Mouse (Mus musculus) MEL (cell line): ENCODE results near the gene Zfand3. TPM values are rescaled to one million over a fixed set of nuclear protein-coding genes. Genes with fewer than 3 reads are reported as not detected.

Source experiments
- DNase-seq: peaks from one replicate; pipeline ENCODE4 v3.0.0; 2011; ENCODE audit warnings: low read depth, low spot score
- H3K27ac ChIP-seq: 2 replicates; pipeline ENCODE4 v1.5.1; 2012; ENCODE audit warnings: low read depth, mild to moderate bottlenecking, control low read depth, low read length, moderate library complexity; ENCODE audit not compliant: control insufficient read depth
- H3K27me3 ChIP-seq, 2 experiments: fragments of 150-350 bp in 1 of 2; sonication (generic) in 1 of 2; 2 replicates each; pipeline ENCODE4 v1.6.1; 2012; ENCODE audit warnings: low read length in 2 of 2, mild to moderate bottlenecking in 2 of 2, improper control_type of control experiment in 1 of 2, moderate library complexity in 1 of 2; ENCODE audit not compliant: insufficient read depth in 2 of 2, control insufficient read depth in 1 of 2
- H3K36me3 ChIP-seq, 2 experiments: 2 replicates each; pipeline ENCODE4 v1.6.1; 2012 to 2014; ENCODE audit warnings: low read length in 2 of 2, improper control_type of control experiment in 1 of 2, inconsistent platforms in 1 of 2, mild to moderate bottlenecking in 1 of 2; ENCODE audit not compliant: insufficient read depth in 2 of 2, control insufficient read depth in 1 of 2
- H3K4me1 ChIP-seq, 2 experiments: fragments of 150-350 bp in 1 of 2; sonication (generic) in 1 of 2; 2 replicates each; pipeline ENCODE4 v1.6.1; 2012; ENCODE audit warnings: low read length in 2 of 2, improper control_type of control experiment in 1 of 2, mild to moderate bottlenecking in 1 of 2; ENCODE audit not compliant: insufficient read depth in 2 of 2, control insufficient read depth in 1 of 2
- H3K4me3 ChIP-seq, 2 experiments: fragments of 150-350 bp in 1 of 2; sonication (generic) in 1 of 2; 2 replicates each; pipeline ENCODE4 v1.5.1; 2012; ENCODE audit warnings: low read depth in 2 of 2, low read length in 2 of 2, mild to moderate bottlenecking in 2 of 2, moderate library complexity in 2 of 2, control low read depth in 1 of 2, improper control_type of control experiment in 1 of 2; ENCODE audit not compliant: control insufficient read depth in 1 of 2, insufficient read depth in 1 of 2
- H3K79me2 ChIP-seq: 2 replicates; pipeline ENCODE4 v1.6.1; 2012; ENCODE audit warnings: mild to moderate bottlenecking, low read length, moderate library complexity; ENCODE audit not compliant: control insufficient read depth, poor library complexity, insufficient read depth
- H3K9ac ChIP-seq: 2 replicates; pipeline ENCODE4 v1.6.1; 2012; ENCODE audit warnings: low read depth, mild to moderate bottlenecking, control low read depth, low read length, moderate library complexity; ENCODE audit not compliant: control insufficient read depth, poor library complexity, severe bottlenecking
- H3K9me3 ChIP-seq: fragments of 150-350 bp; sonication (generic); replicated peaks from 2 replicates; pipeline ENCODE4 v1.6.1; 2012; ENCODE audit warnings: mild to moderate bottlenecking, low read length, improper control_type of control experiment, moderate library complexity; ENCODE audit not compliant: insufficient read depth
- BHLHE40 ChIP-seq: IDR thresholded peaks from 2 replicates; pipeline ENCODE4 v1.6.1; 2012; ENCODE audit warnings: low read depth, mild to moderate bottlenecking, inconsistent platforms, low read length, improper control_type of control experiment, borderline replicate concordance
- CHD1 ChIP-seq: IDR thresholded peaks from 2 replicates; pipeline ENCODE4 v1.6.1; 2012; ENCODE audit warnings: low read depth, mild to moderate bottlenecking, inconsistent platforms, low read length, improper control_type of control experiment
- CTCF ChIP-seq, 3 experiments: IDR thresholded peaks in 2 of 3; conservative IDR thresholded peaks in 1 of 3; 2 replicates each; pipeline ENCODE4 v1.5.1; 2011 to 2012; ENCODE audit warnings: low read length in 3 of 3, low read depth in 2 of 3, mild to moderate bottlenecking in 2 of 3, improper control_type of control experiment in 1 of 3, inconsistent platforms in 1 of 3, mixed read lengths in 1 of 3, moderate library complexity in 1 of 3; ENCODE audit not compliant: control insufficient read depth in 1 of 3, insufficient read depth in 1 of 3, poor library complexity in 1 of 3, severe bottlenecking in 1 of 3
- GABPA ChIP-seq: IDR thresholded peaks from 2 replicates; pipeline ENCODE4 v1.6.1; 2012; ENCODE audit warnings: low read depth, mild to moderate bottlenecking, inconsistent platforms, low read length, improper control_type of control experiment, moderate library complexity
- GATA1 ChIP-seq: IDR thresholded peaks from 2 replicates; pipeline ENCODE4 v1.6.1; 2011; ENCODE audit warnings: low read depth, low read length, improper control_type of control experiment
- HCFC1 ChIP-seq: IDR thresholded peaks from 2 replicates; pipeline ENCODE4 v1.6.1; 2012; ENCODE audit warnings: low read depth, mild to moderate bottlenecking, inconsistent platforms, low read length, improper control_type of control experiment, moderate library complexity
- MAFK ChIP-seq: IDR thresholded peaks from 2 replicates; pipeline ENCODE4 v1.6.1; 2011; ENCODE audit warnings: low read depth, mild to moderate bottlenecking, low read length, improper control_type of control experiment, borderline replicate concordance
- MEF2A ChIP-seq: IDR thresholded peaks from 2 replicates; pipeline ENCODE4 v1.6.1; 2014; ENCODE audit warnings: low read depth, mild to moderate bottlenecking, inconsistent platforms, low read length, improper control_type of control experiment; ENCODE audit not compliant: poor library complexity, insufficient replicate concordance, severe bottlenecking; ENCODE audit errors: extremely low read depth
- MXI1 ChIP-seq: IDR thresholded peaks from 2 replicates; pipeline ENCODE4 v1.6.1; 2011; ENCODE audit warnings: mild to moderate bottlenecking, low read depth, low read length, improper control_type of control experiment
- MYB ChIP-seq: IDR thresholded peaks from 2 replicates; pipeline ENCODE4 v1.6.1; 2011; ENCODE audit warnings: mild to moderate bottlenecking, low read depth, low read length, improper control_type of control experiment
- MYC ChIP-seq: IDR thresholded peaks from 2 replicates; pipeline ENCODE4 v1.6.1; 2011; ENCODE audit warnings: low read depth, mild to moderate bottlenecking, low read length, improper control_type of control experiment, moderate library complexity
- NELFE ChIP-seq: IDR thresholded peaks from 2 replicates; pipeline ENCODE4 v1.6.1; 2011; ENCODE audit warnings: low read depth, low read length, improper control_type of control experiment
- NRF1 ChIP-seq: IDR thresholded peaks from 2 replicates; pipeline ENCODE4 v1.6.1; 2014; ENCODE audit warnings: low read depth, mild to moderate bottlenecking, inconsistent platforms, low read length, improper control_type of control experiment, moderate library complexity; ENCODE audit not compliant: poor library complexity, insufficient read depth, severe bottlenecking
- RAD21 ChIP-seq: IDR thresholded peaks from 2 replicates; pipeline ENCODE4 v1.6.1; 2011; ENCODE audit warnings: mild to moderate bottlenecking, low read depth, low read length, improper control_type of control experiment
- SMC3 ChIP-seq: IDR thresholded peaks from 2 replicates; pipeline ENCODE4 v1.6.1; 2011; ENCODE audit warnings: low read depth, low read length, improper control_type of control experiment
- TAL1 ChIP-seq: IDR thresholded peaks from 2 replicates; pipeline ENCODE4 v1.6.1; 2012; ENCODE audit warnings: mild to moderate bottlenecking, inconsistent platforms, low read length, moderate library complexity, mixed read lengths
- UBTF ChIP-seq: IDR thresholded peaks from 2 replicates; pipeline ENCODE4 v1.6.1; 2012; ENCODE audit warnings: low read depth, mild to moderate bottlenecking, inconsistent platforms, low read length, improper control_type of control experiment, moderate library complexity, borderline replicate concordance; ENCODE audit not compliant: insufficient read depth
- USF2 ChIP-seq, 2 experiments: IDR thresholded peaks; 2 replicates each; pipeline ENCODE4 v1.6.1; 2011 to 2012; ENCODE audit warnings: improper control_type of control experiment in 2 of 2, low read length in 2 of 2, borderline replicate concordance in 1 of 2, inconsistent platforms in 1 of 2, low read depth in 1 of 2, mild to moderate bottlenecking in 1 of 2; ENCODE audit not compliant: insufficient read depth in 1 of 2
- ZKSCAN1 ChIP-seq: IDR thresholded peaks from 2 replicates; pipeline ENCODE4 v1.6.1; 2012; ENCODE audit warnings: low read depth, mild to moderate bottlenecking, inconsistent platforms, low read length, improper control_type of control experiment, moderate library complexity
- ZMIZ1 ChIP-seq: IDR thresholded peaks from 2 replicates; pipeline ENCODE4 v1.6.1; 2012; ENCODE audit warnings: low read depth, mild to moderate bottlenecking, inconsistent platforms, low read length, improper control_type of control experiment, moderate library complexity
- ZNF384 ChIP-seq: IDR thresholded peaks from 2 replicates; pipeline ENCODE4 v1.6.1; 2012; ENCODE audit warnings: low read depth, mild to moderate bottlenecking, inconsistent platforms, low read length, improper control_type of control experiment
- polyA plus RNA-seq, 2 experiments: library from polyadenylated mRNA; stranded (reverse) in 1 of 2; unstranded in 1 of 2; fragments of >175 nt in 1 of 2; fragments of >200 nt in 1 of 2; gene quantifications; 2 replicates each; pipeline versions ENCODE4 v1.2.1 to v1.2.4; 2012; ENCODE audit warnings: low replicate concordance in 2 of 2, low read depth in 1 of 2; ENCODE audit not compliant: insufficient read length in 2 of 2, insufficient read depth in 1 of 2, missing spikeins in 1 of 2
- total RNA-seq: library from RNA; depleted of rRNA; stranded (reverse); fragments of 300-350 nt; gene quantifications from 2 replicates; pipeline ENCODE4 v1.2.3, GENCODE M21; 2012

Gene Zfand3
- total and polyA plus RNA-seq, 3 experiments, result 28.3 to 48.8 TPM; not detected in 1

DNA sequence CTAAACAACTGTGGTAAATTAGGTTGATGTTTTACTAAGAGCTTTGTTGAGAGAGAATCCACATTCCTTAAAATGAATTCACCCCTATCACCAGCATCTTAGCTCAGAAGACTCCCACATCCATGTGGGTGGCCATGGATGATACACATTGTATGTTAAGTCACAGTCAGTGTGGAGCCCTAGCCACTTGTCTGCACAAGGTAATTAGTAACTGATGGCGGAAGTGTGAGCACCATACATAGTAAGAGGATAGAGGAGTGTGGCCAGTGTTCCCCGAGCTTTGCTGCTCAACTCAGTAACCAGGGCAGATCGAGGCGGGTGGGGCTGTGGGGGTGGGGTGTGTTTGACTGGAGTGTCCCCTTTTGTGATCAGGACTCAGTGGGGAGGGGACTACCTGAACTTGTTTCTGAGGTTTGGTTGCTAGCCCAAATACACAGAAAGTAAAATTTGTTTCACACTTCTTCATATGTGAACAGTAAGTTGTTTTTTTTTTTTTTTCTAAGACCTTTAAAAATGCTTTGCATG lies 99.2 kb downstream of the Zfand3 start:
- peak; percentile 16 for DNase-seq
- H3K79me2 ChIP-seq, result peaks cover 4% of the 10 kb centered on the region
- H3K27ac ChIP-seq, result peak overlapping the region; percentile 49
- no peak for TF ChIP-seq UBTF
- TF ChIP-seq MYB, result no peak
- TF ChIP-seq CHD1, result no peak
- TF ChIP-seq RAD21, result no peak
- no peak for TF ChIP-seq GATA1
- no peak for TF ChIP-seq GABPA
- no peak for TF ChIP-seq MYC
- no peak for TF ChIP-seq TAL1
- no peak for TF ChIP-seq NRF1
- TF ChIP-seq ZNF384, result no peak; the same call in 1 of the 2 replicates
- TF ChIP-seq MXI1, result no peak
- no peak for TF ChIP-seq NELFE
- TF ChIP-seq USF2 (IDR thresholded peaks at IDR 0.05; ENCODE audit: borderline replicate concordance in 1 of 2, insufficient read depth in 1 of 2, low read depth in 1 of 2, low read length in 2 of 2), result no peak
- TF ChIP-seq HCFC1, result no peak
- TF ChIP-seq CTCF (IDR thresholded peaks at IDR 0.05 in 2 of 3, conservative IDR thresholded peaks at IDR 0.05 in 1 of 3; ENCODE audit: control insufficient read depth in 1 of 3, insufficient read depth in 1 of 3, low read depth in 2 of 3, low read length in 3 of 3, poor library complexity in 1 of 3, severe bottlenecking in 1 of 3), result no peak
- no peak for TF ChIP-seq ZKSCAN1
- TF ChIP-seq BHLHE40, result no peak
- TF ChIP-seq ZMIZ1, result no peak
- TF ChIP-seq MAFK, result no peak
- TF ChIP-seq, all 39 proteins: peak for 0
- Histone ChIP-seq H3K4me1 (peaks cover 19 to 25% of the 10 kb centered on the region in 2 experiments), H3K9ac (no peak overlapping the region), H3K9me3 (no peaks in the 10 kb centered on the region), H3K36me3 (peaks cover 2 to 36% of the 10 kb centered on the region in 2 experiments; a peak in 3 of 4 replicates), H3K4me3 (no peak overlapping the region), H3K27me3 (no peaks in the 10 kb centered on the region)

GRCm38 (mm10) chr17:30105369-30105768 lies 100.8 kb downstream of the Zfand3 start:
- peaks cover 4% of the 10 kb centered on the region for H3K79me2 ChIP-seq
- no peaks in the 10 kb centered on the region for H3K27me3 ChIP-seq
- H3K27ac ChIP-seq, result no peak overlapping the region
- no peaks in the 10 kb centered on the region for H3K9me3 ChIP-seq
- no peak overlapping the region for H3K9ac ChIP-seq
- peaks cover 0 to 35% of the 10 kb centered on the region in 2 experiments; a peak in 2 of 4 replicates for H3K36me3 ChIP-seq
- TF ChIP-seq NELFE, result no peak
- TF ChIP-seq MAFK, result no peak
- TF ChIP-seq SMC3, result peak; percentile 59
- peak; percentile 54 to 58 (median 54) for TF ChIP-seq CTCF (IDR thresholded peaks at IDR 0.05 in 2 of 3, conservative IDR thresholded peaks at IDR 0.05 in 1 of 3; ENCODE audit: control insufficient read depth in 1 of 3, insufficient read depth in 1 of 3, low read depth in 2 of 3, low read length in 3 of 3, poor library complexity in 1 of 3, severe bottlenecking in 1 of 3)
- TF ChIP-seq RAD21, result peak; percentile 63
- no peak for TF ChIP-seq GABPA
- TF ChIP-seq MEF2A, result no peak
- no peak for TF ChIP-seq MYC
- DNase-seq, result no peak
- peaks cover 19 to 25% of the 10 kb centered on the region in 2 experiments for H3K4me1 ChIP-seq
- no peak overlapping the region for H3K4me3 ChIP-seq
